Mouse (Mus musculus): ENCODE data around the gene Wdr6. TPM values are rescaled to one million over a fixed set of nuclear protein-coding genes. Genes with fewer than 3 reads are reported as not detected.

Gene Wdr6
- polyA plus RNA-seq, 1 experiment from 2014 or later = 3.1 TPM

DNA sequence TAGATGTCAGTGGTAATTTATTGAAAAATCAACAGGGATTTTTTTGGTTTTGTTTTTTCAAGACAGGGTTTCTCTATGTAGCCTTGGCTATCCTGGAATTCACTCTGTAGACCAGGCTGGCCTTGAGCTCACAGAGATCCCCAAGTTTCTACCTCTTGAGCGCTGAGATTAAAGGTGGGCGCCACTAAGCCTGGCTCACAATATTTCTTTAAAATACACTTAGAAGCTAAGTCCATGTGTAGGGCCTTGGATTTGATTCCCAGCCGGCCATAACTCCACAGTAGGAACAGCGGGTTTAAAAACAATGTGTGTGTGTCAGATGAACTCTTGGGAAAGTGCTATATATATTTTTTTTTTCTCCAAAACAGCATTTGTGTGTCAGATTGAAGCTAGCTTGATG is 55.2 kb downstream of the Wdr6 start:
- H3K36me3 ChIP-seq (ENCODE audit: inconsistent target) = peaks cover 10% of the 10 kb centered on the region; the same call in 1 of the 2 replicates
- peaks cover 100% of the 10 kb centered on the region for H3K79me2 ChIP-seq (ENCODE audit: inconsistent target)
- no peak overlapping the region for H3K4me3 ChIP-seq (ENCODE audit: inconsistent target)
- 93% methylated on average over 4 of the region's 4 CpGs for WGBS (ENCODE audit: missing documents)
- no peak overlapping the region for H3K27ac ChIP-seq

Other genes starting within 250 kb of the Wdr6 start
- gene Gpx1, start 239.8 kb downstream of the Wdr6 start, polyA plus RNA-seq (2018) = 944 to 2,094 TPM (median 1,300 TPM) in 3 replicates
- 60.3 to 67.5 TPM (median 67.2 TPM) in 3 replicates for gene Usp4, start 230.9 kb downstream of the Wdr6 start, polyA plus RNA-seq (2018)
- 0.33 TPM in 1 of 3 replicates, not detected in the others for gene 1700102P08Rik, start 185.9 kb downstream of the Wdr6 start, polyA plus RNA-seq (2018)
- gene Ccdc36, start 150.3 kb downstream of the Wdr6 start, polyA plus RNA-seq (2018) = not detected in 3 replicates
- gene BC048562, start 142.3 kb downstream of the Wdr6 start, polyA plus RNA-seq (2018) = not detected in 3 replicates
- 15.8 to 26.5 TPM (median 19.0 TPM) in 3 replicates for gene Ccdc71, start 118.2 kb downstream of the Wdr6 start, polyA plus RNA-seq (2018)
- gene Klhdc8b, start 117.2 kb downstream of the Wdr6 start, polyA plus RNA-seq (2018) = 1.5 to 1.9 TPM (median 1.6 TPM) in 3 replicates
- gene Lamb2, start 99.0 kb downstream of the Wdr6 start, polyA plus RNA-seq (2018) = 0.26 to 0.92 TPM (median 0.40 TPM) in 3 replicates
- 33.8 to 68.8 TPM (median 46.3 TPM) in 3 replicates for gene Usp19, start 88.1 kb downstream of the Wdr6 start, polyA plus RNA-seq (2018)
- 77.0 to 179 TPM (median 87.2 TPM) in 3 replicates for gene Qars, start 71.0 kb downstream of the Wdr6 start, polyA plus RNA-seq (2018)
- 73.2 to 92.9 TPM (median 77.3 TPM) in 3 replicates for gene Qrich1, start 61.9 kb downstream of the Wdr6 start, polyA plus RNA-seq (2018)
- gene Impdh2, start 18.5 kb downstream of the Wdr6 start, polyA plus RNA-seq (2018) = 36.0 to 103 TPM (median 41.0 TPM) in 3 replicates
- 9.6 to 20.2 TPM (median 16.5 TPM) in 3 replicates for gene Ndufaf3, start 11.3 kb downstream of the Wdr6 start, polyA plus RNA-seq (2018)
- 17.5 to 30.5 TPM (median 20.5 TPM) in 3 replicates for gene Dalrd3, start 8.9 kb downstream of the Wdr6 start, polyA plus RNA-seq (2018)
- gene P4htm, start 18.9 kb upstream of the Wdr6 start, polyA plus RNA-seq (2018) = 0.16 to 0.70 TPM (median 0.33 TPM) in 3 replicates
- gene Arih2, start 70.6 kb upstream of the Wdr6 start, polyA plus RNA-seq (2018) = 22.7 to 40.8 TPM (median 29.9 TPM) in 3 replicates
- 28.0 to 35.2 TPM (median 33.4 TPM) in 3 replicates for gene Slc25a20, start 83.3 kb upstream of the Wdr6 start, polyA plus RNA-seq (2018)
- 20.7 to 69.9 TPM (median 46.8 TPM) in 3 replicates for gene Prkar2a, start 110.6 kb upstream of the Wdr6 start, polyA plus RNA-seq (2018)
- 21.7 to 28.6 TPM (median 24.7 TPM) in 3 replicates for gene Ip6k2, start 205.1 kb upstream of the Wdr6 start, polyA plus RNA-seq (2018)
- 10.6 to 19.3 TPM (median 11.4 TPM) in 3 replicates for gene Nckipsd, start 229.6 kb upstream of the Wdr6 start, polyA plus RNA-seq (2018)
- 0.53 to 1.2 TPM (median 0.95 TPM) in 3 replicates for gene Celsr3, start 247.6 kb upstream of the Wdr6 start, polyA plus RNA-seq (2018)

Data from macrophage (primary cell).